Mouse (Mus musculus): Measurements from ENCODE around the gene Gns. TPM values are rescaled to one million over a fixed set of nuclear protein-coding genes. Genes with fewer than 3 reads are reported as not detected.

Gns gene
- total RNA-seq (2023) = 48.8 TPM

GRCm38 (mm10) chr10:121364801-121365564 is at the start of gene Gns:
Gns (plus strand) TSS chr10:121365090.

GRCm38 (mm10) chr10:121351066-121351581 is 13.8 kb upstream of the Gns start, which contains the start of gene Tbc1d30:
Tbc1d30 (minus strand) TSS chr10:121351278.

Other genes starting within 250 kb of the Gns start
- 14.4 TPM for gene Tbc1d30, start 13.8 kb upstream of the Gns start, total RNA-seq (2023)
- 46.9 TPM for gene Rassf3, start 111.3 kb downstream of the Gns start, total RNA-seq (2023)
- gene Tbk1, start 221.7 kb downstream of the Gns start, total RNA-seq (2023) = 73.3 TPM

Measured in CD8-positive naive resting alpha-beta T cell, adult 57 days (primary cell).